Comparison of ENCODE assay signal across 8 mouse cellular contexts in the genomic region with DNA sequence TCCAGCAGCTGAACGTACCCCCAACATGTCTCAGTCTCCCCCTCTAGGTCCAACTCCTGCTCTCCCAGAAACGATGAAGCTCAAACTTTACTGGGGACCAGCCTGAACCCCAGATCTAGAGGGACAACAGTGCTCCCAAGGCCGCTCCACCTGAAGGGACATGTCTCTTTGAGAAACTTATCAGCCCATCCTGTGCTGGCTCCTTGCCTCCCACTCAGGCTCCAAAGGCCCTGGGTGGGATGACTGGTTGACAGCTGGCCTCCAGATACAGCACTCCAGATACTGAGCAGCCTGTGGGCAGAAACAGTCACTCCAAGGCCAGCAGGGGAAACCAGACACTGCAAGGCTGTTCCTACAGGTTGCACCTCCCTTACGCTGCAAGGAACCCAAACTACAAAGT. TPM values are rescaled to one million over a fixed set of nuclear protein-coding genes. Genes with fewer than 3 reads are reported as not detected.
DNase-seq lines count a peak whose midpoint lies in the region; ATAC-seq and TF ChIP-seq lines count a peak whose summit lies in the region.

No protein-coding gene starts in this region.

- no peak for TF ChIP-seq EP300 in stomach, postnatal 0 days (optimal IDR thresholded peaks at IDR 0.05)

- H3K4me1 ChIP-seq in liver, adult 2 months (ENCODE audit: control insufficient read depth, insufficient read depth, low read length) = peaks cover 3% of the 10 kb centered on the region; the same call in 1 of the 2 replicates
- no peaks in the 10 kb centered on the region for H3K4me1 ChIP-seq in brown adipose tissue, adult 24 weeks (ENCODE audit: control insufficient read depth, insufficient read depth, insufficient read length, low read length)
- peaks cover 4% of the 10 kb centered on the region; the same call in 1 of the 2 replicates for H3K4me1 ChIP-seq in heart, embryonic 16.5 days (ENCODE audit: control insufficient read depth, insufficient read depth, low read length)
- H3K4me1 ChIP-seq in liver, embryonic 15.5 days (replicated peaks) = no peaks in the 10 kb centered on the region
- H3K4me1 ChIP-seq in stomach, postnatal 0 days (replicated peaks; ENCODE audit: control insufficient read depth, insufficient read depth) = no peaks in the 10 kb centered on the region; the same call in 1 of the 2 replicates

- no peaks in the 10 kb centered on the region for H3K9me3 ChIP-seq in heart, embryonic 16.5 days (replicated peaks; ENCODE audit: control insufficient read depth, low read length)
- no peaks in the 10 kb centered on the region for H3K9me3 ChIP-seq in liver, embryonic 15.5 days (replicated peaks)
- no peaks in the 10 kb centered on the region for H3K9me3 ChIP-seq in stomach, postnatal 0 days (ENCODE audit: control insufficient read depth, low read length)

- TF ChIP-seq POLR2A in liver, adult 2 months (IDR thresholded peaks at IDR 0.05; ENCODE audit: extremely low read depth, insufficient read depth, low read length) = no peak

- no peaks in the 10 kb centered on the region for H3K27me3 ChIP-seq in liver, adult 2 months (ENCODE audit: control insufficient read depth, insufficient read depth, low read length)
- H3K27me3 ChIP-seq in heart, embryonic 16.5 days (ENCODE audit: control insufficient read depth, insufficient read depth, low read length) = no peaks in the 10 kb centered on the region
- H3K27me3 ChIP-seq in liver, embryonic 15.5 days = peaks cover 35% of the 10 kb centered on the region
- no peaks in the 10 kb centered on the region for H3K27me3 ChIP-seq in stomach, postnatal 0 days (ENCODE audit: control insufficient read depth, insufficient read depth, low read length)

- 37% methylated on average over 4 of the region's 4 CpGs for WGBS in liver, adult 2 months
- WGBS in heart, embryonic 16.5 days = 45% methylated on average over 4 of the region's 4 CpGs
- 34% methylated on average over 4 of the region's 4 CpGs for WGBS in liver, embryonic 15.5 days (ENCODE audit: insufficient replicate concordance)
- WGBS in stomach, postnatal 0 days = 30% methylated on average over 4 of the region's 4 CpGs

- H3K4me3 ChIP-seq in liver, adult 2 months (ENCODE audit: insufficient read depth, low read depth, low read length) = peak overlapping the region; percentile 93
- H3K4me3 ChIP-seq in brown adipose tissue, adult 24 weeks (ENCODE audit: insufficient read depth, low read depth, low read length) = peak overlapping the region; percentile 66
- peak overlapping the region; percentile 65 for H3K4me3 ChIP-seq in heart, embryonic 16.5 days (ENCODE audit: low read length)
- peak overlapping the region; percentile 57; the same call in 1 of the 2 replicates for H3K4me3 ChIP-seq in liver, embryonic 15.5 days (replicated peaks)
- peak overlapping the region; percentile 56 for H3K4me3 ChIP-seq in stomach, postnatal 0 days (ENCODE audit: low read depth, low read length)

- H3K27ac ChIP-seq in liver, adult 2 months (replicated peaks; ENCODE audit: insufficient read depth, low read depth, low read length) = no peak overlapping the region
- H3K27ac ChIP-seq in brown adipose tissue, adult 24 weeks (replicated peaks; ENCODE audit: low read depth, low read length) = no peak overlapping the region; the same call in 1 of the 2 replicates
- peak overlapping the region; percentile 79 for H3K27ac ChIP-seq in heart, embryonic 16.5 days (ENCODE audit: low read length)
- H3K27ac ChIP-seq in liver, embryonic 15.5 days (replicated peaks) = no peak overlapping the region
- peak overlapping the region; percentile 84 for H3K27ac ChIP-seq in stomach, postnatal 0 days (replicated peaks)

- DNase-seq in liver, adult 2 months (ENCODE audit: extremely low read depth, low read depth, low spot score) = no peak
- no peak for DNase-seq in liver
- no peak for DNase-seq in stomach, postnatal 0 days (ENCODE audit: low spot score)
- no peak for DNase-seq in urinary bladder, postnatal 10 days (ENCODE audit: low spot score)

- no peaks in the 10 kb centered on the region for H3K79me2 ChIP-seq in liver, adult 2 months (ENCODE audit: control insufficient read depth, insufficient read depth, low read length)

- H3K4me2 ChIP-seq in heart, embryonic 16.5 days (ENCODE audit: low read depth, low read length) = peak overlapping the region; percentile 91
- peak overlapping the region; percentile 71 for H3K4me2 ChIP-seq in liver, embryonic 15.5 days
- H3K4me2 ChIP-seq in stomach, postnatal 0 days (replicated peaks; ENCODE audit: low read depth) = peak overlapping the region; percentile 75

- no peaks in the 10 kb centered on the region for H3K36me3 ChIP-seq in liver, adult 2 months (ENCODE audit: control insufficient read depth, insufficient read depth, low read length)
- no peaks in the 10 kb centered on the region for H3K36me3 ChIP-seq in heart, embryonic 16.5 days (ENCODE audit: control insufficient read depth, insufficient read depth)
- H3K36me3 ChIP-seq in liver, embryonic 15.5 days (replicated peaks) = no peaks in the 10 kb centered on the region
- no peaks in the 10 kb centered on the region for H3K36me3 ChIP-seq in stomach, postnatal 0 days (ENCODE audit: control insufficient read depth, insufficient read depth, low read length)

- TF ChIP-seq CTCF in liver, adult 2 months (IDR thresholded peaks at IDR 0.05; ENCODE audit: low read depth, low read length) = no peak
- no peak for TF ChIP-seq CTCF in stomach, postnatal 0 days (IDR thresholded peaks at IDR 0.05; ENCODE audit: low read depth)

- peak; percentile 47 for ATAC-seq in heart, embryonic 16.5 days (replicated peaks; ENCODE audit: extremely low read depth, insufficient read depth, low FRiP score)
- no peak for ATAC-seq in liver, embryonic 15.5 days (ENCODE audit: insufficient read depth)
- ATAC-seq in stomach, postnatal 0 days (ENCODE audit: low FRiP score, low TSS enrichment) = no peak
- ATAC-seq in activated CD4-positive, CD25-positive, alpha-beta regulatory T cell, adult 4 months = no peak

- peak overlapping the region; percentile 50 for H3K9ac ChIP-seq in liver, adult 2 months (ENCODE audit: low read depth, low read length)
- peak overlapping the region; percentile 76 for H3K9ac ChIP-seq in heart, embryonic 16.5 days (ENCODE audit: low read length)
- H3K9ac ChIP-seq in liver, embryonic 15.5 days = no peak overlapping the region
- peak overlapping the region; percentile 31; the same call in 1 of the 2 replicates for H3K9ac ChIP-seq in stomach, postnatal 0 days (ENCODE audit: low read length)

RNA-seq across cellular contexts. Expression of a gene that starts 1.0 kb away (rescaled TPM):
- total RNA-seq in liver, adult 2 months (2014; rRNA removed) = 0.37 and 0.47 TPM in 2 replicates
- polyA plus RNA-seq in liver, adult 2 months (2012; rRNA removed) = 0.21 and 0.31 TPM in 2 replicates
- 0.46 and 0.75 TPM in 2 replicates for polyA plus RNA-seq in brown adipose tissue, adult 24 weeks (2012; ENCODE audit: insufficient read depth, insufficient read length, missing spikeins)
- 0.26 and 0.28 TPM in 2 replicates for polyA plus RNA-seq in heart, embryonic 16.5 days (2015; fragmentation: Nextera tagmentation; extraction: Ambion mirVana)
- polyA plus RNA-seq in liver, embryonic 15.5 days (2015; fragmentation: Nextera tagmentation; extraction: Ambion mirVana) = 0.07 TPM in 2 replicates
- polyA plus RNA-seq in stomach, postnatal 0 days (2015; fragmentation: Nextera tagmentation; extraction: Ambion mirVana) = 0.41 and 0.46 TPM in 2 replicates
- under 1 TPM; 0.18 to 0.25 TPM for polyA plus RNA-seq in activated CD4-positive, CD25-positive, alpha-beta regulatory T cell, adult 4 months (2017; shearing (Covaris generic))

RNA-seq across cellular contexts. Expression of a gene that starts 57.4 kb away (rescaled TPM):
- 4.5 and 7.5 TPM in 2 replicates for total RNA-seq in liver, adult 2 months (2014; rRNA removed)
- 0.97 and 1.1 TPM in 2 replicates for polyA plus RNA-seq in liver, adult 2 months (2012; rRNA removed)
- polyA plus RNA-seq in brown adipose tissue, adult 24 weeks (2012; ENCODE audit: insufficient read depth, insufficient read length, missing spikeins) = 1.1 and 3.8 TPM in 2 replicates
- polyA plus RNA-seq in heart, embryonic 16.5 days (2015; fragmentation: Nextera tagmentation; extraction: Ambion mirVana) = 10.0 and 13.4 TPM in 2 replicates
- polyA plus RNA-seq in liver, embryonic 15.5 days (2015; fragmentation: Nextera tagmentation; extraction: Ambion mirVana) = 2.8 and 3.3 TPM in 2 replicates
- polyA plus RNA-seq in stomach, postnatal 0 days (2015; fragmentation: Nextera tagmentation; extraction: Ambion mirVana) = 4.1 and 5.1 TPM in 2 replicates
- polyA plus RNA-seq in activated CD4-positive, CD25-positive, alpha-beta regulatory T cell, adult 4 months (2017; shearing (Covaris generic)) = 1 to 10 TPM; 2.6 to 3.1 TPM

Comparison
In these comparisons a context has a peak if more than half of its experiments do, and no peak if none do; other contexts are left out.
1. H3K27ac ChIP-seq: peak in heart, embryonic 16.5 days (single experiment) and stomach, postnatal 0 days (single experiment); none in liver, adult 2 months (single experiment), brown adipose tissue, adult 24 weeks (single experiment) and liver, embryonic 15.5 days (single experiment).
2. Peak in every context shown above with its lines, with median percentiles within 50 percentile points of each other: H3K4me3 ChIP-seq and H3K4me2 ChIP-seq.